Mouse (Mus musculus) neural tube, embryonic 13.5 days (tissue): Measurements from ENCODE around the gene Atp5f1. TPM values are rescaled to one million over a fixed set of nuclear protein-coding genes. Genes with fewer than 3 reads are reported as not detected.

ENCODE experiments used
- ATAC-seq: fragments of 200-750 bp; cut with Nextera tagmentation; 2 replicates; pipeline ENCODE4 v1.8.0; 2017; ENCODE audit warnings: low read depth, mild to moderate bottlenecking, moderate TSS enrichment, moderate library complexity
- H3K27ac ChIP-seq: fragments of 300-500 bp; sonication (generic); replicated peaks from 2 replicates; pipeline ENCODE4 v1.5.1; 2015; ENCODE audit warnings: moderate library complexity, mild to moderate bottlenecking, inconsistent platforms
- H3K27me3 ChIP-seq: fragments of 300-500 bp; sonication (generic); 2 replicates; pipeline ENCODE4 v1.6.1; 2015; ENCODE audit warnings: mild to moderate bottlenecking, inconsistent platforms
- H3K36me3 ChIP-seq: fragments of 300-500 bp; sonication (generic); 2 replicates; pipeline ENCODE4 v1.6.1; 2015; ENCODE audit warnings: mild to moderate bottlenecking, inconsistent platforms
- H3K4me1 ChIP-seq: fragments of 300-500 bp; sonication (generic); replicated peaks from 2 replicates; pipeline ENCODE4 v1.6.1; 2015; ENCODE audit warnings: inconsistent platforms
- H3K4me2 ChIP-seq: fragments of 300-500 bp; sonication (generic); 2 replicates; pipeline ENCODE4 v1.6.1; 2015; ENCODE audit warnings: inconsistent platforms, mild to moderate bottlenecking, moderate library complexity
- H3K4me3 ChIP-seq: fragments of 300-500 bp; sonication (generic); 2 replicates; pipeline ENCODE4 v1.5.1; 2015; ENCODE audit warnings: mild to moderate bottlenecking, inconsistent platforms
- H3K9ac ChIP-seq: fragments of 300-500 bp; sonication (generic); 2 replicates; pipeline ENCODE4 v1.6.1; 2015; ENCODE audit warnings: moderate library complexity, mild to moderate bottlenecking, inconsistent platforms
- H3K9me3 ChIP-seq: fragments of 300-500 bp; sonication (generic); 2 replicates; pipeline ENCODE4 v1.6.1; 2016; ENCODE audit warnings: inconsistent platforms
- WGBS: fragments of 180-500 bp; shearing (Covaris S2); methylation state at CpG from one replicate; pipeline ENCODE4 v1.1.7; 2015; 5-methylcytosine and 5-hydroxymethylcytosine counted together
- polyA plus RNA-seq: library from polyadenylated mRNA; unstranded; fragments of >200 nt; fragmentation: Nextera tagmentation; extraction: Ambion mirVana; gene quantifications from 2 replicates; pipeline ENCODE4 v1.2.1, GENCODE M21; 2015

The Atp5f1 gene
- polyA plus RNA-seq, 1 experiment from 2014 or later = 612 TPM

GRCm38 (mm10) chr3:105894601-105895592 lies 65.0 kb downstream of the Atp5f1 start:
- WGBS = 80% methylated on average over 23 of the region's 23 CpGs
- 0 out of 2 replicates have a peak, but pooled peaks cover 7% of the 10 kb centered on the region for H3K4me1 ChIP-seq
- no peak overlapping the region for H3K4me2 ChIP-seq
- H3K4me3 ChIP-seq = no peak overlapping the region
- ATAC-seq = no peak
- H3K27ac ChIP-seq = no peak overlapping the region
- no peaks in the 10 kb centered on the region for H3K27me3 ChIP-seq
- no peaks in the 10 kb centered on the region for H3K9me3 ChIP-seq
- H3K9ac ChIP-seq = no peak overlapping the region
- H3K36me3 ChIP-seq = no peaks in the 10 kb centered on the region

GRCm38 (mm10) chr3:105893941-105894391 lies 65.9 kb downstream of the Atp5f1 start:
- H3K4me3 ChIP-seq = no peak overlapping the region
- H3K4me1 ChIP-seq = 0 out of 2 replicates have a peak, but pooled peaks cover 7% of the 10 kb centered on the region
- no peak overlapping the region for H3K9ac ChIP-seq
- H3K4me2 ChIP-seq = no peak overlapping the region
- no peak overlapping the region for H3K27ac ChIP-seq
- no peaks in the 10 kb centered on the region for H3K36me3 ChIP-seq
- H3K9me3 ChIP-seq = no peaks in the 10 kb centered on the region
- WGBS = 60% methylated on average over 6 of the region's 6 CpGs
- ATAC-seq = no peak
- no peaks in the 10 kb centered on the region for H3K27me3 ChIP-seq

Other genes with a start within 250 kb of the Atp5f1 start
- gene Rap1a, start 158.8 kb downstream of the Atp5f1 start, polyA plus RNA-seq = 92.6 and 105 TPM in 2 replicates
- gene Adora3, start 89.2 kb downstream of the Atp5f1 start, polyA plus RNA-seq = not detected in 2 replicates
- not detected in 2 replicates for gene Tmigd3, start 89.2 kb downstream of the Atp5f1 start, polyA plus RNA-seq
- gene I830077J02Rik, start 27.4 kb downstream of the Atp5f1 start, polyA plus RNA-seq = 0.21 and 0.33 TPM in 2 replicates
- gene Wdr77, start 730 bp downstream of the Atp5f1 start, polyA plus RNA-seq = 89.3 and 94.1 TPM in 2 replicates
- gene Ovgp1, start 13.6 kb upstream of the Atp5f1 start, polyA plus RNA-seq = 3.1 and 4.1 TPM in 2 replicates
- gene Pifo, start 54.5 kb upstream of the Atp5f1 start, polyA plus RNA-seq = 0.52 and 1.5 TPM in 2 replicates
- gene Chil5, start 72.7 kb upstream of the Atp5f1 start, polyA plus RNA-seq = not detected in 2 replicates
- 0.29 and 0.82 TPM in 2 replicates for gene Chia1, start 153.1 kb upstream of the Atp5f1 start, polyA plus RNA-seq
- gene Chil3, start 207.5 kb upstream of the Atp5f1 start, polyA plus RNA-seq = not detected in 2 replicates